Mouse (Mus musculus) kidney, embryonic 16.5 days (tissue): ENCODE measurements at regions not wholly inside any gene's neighbourhood (a gene's known extent, or its start where the extent isn't known, plus 50 kb on each side); places are given as distances from the start of the nearest gene placed in this dataset.

Source experiments
- ATAC-seq: fragments of 200-750 bp; cut with Nextera tagmentation; 2 replicates; pipeline ENCODE4 v1.8.0; 2017; ENCODE audit warnings: moderate TSS enrichment; ENCODE audit not compliant: low FRiP score, low TSS enrichment
- H3K27ac ChIP-seq: fragments of 300-500 bp; sonication (generic); 2 replicates; pipeline ENCODE4 v1.5.1; 2014; ENCODE audit warnings: low read length
- H3K27me3 ChIP-seq: fragments of 300-500 bp; sonication (generic); 2 replicates; pipeline ENCODE4 v1.6.1; 2014; ENCODE audit warnings: low read length, control low read depth, mixed read lengths; ENCODE audit not compliant: insufficient read depth
- H3K36me3 ChIP-seq: fragments of 300-500 bp; sonication (generic); 2 replicates; pipeline ENCODE4 v1.6.1; 2014; ENCODE audit warnings: low read length, control low read depth, mixed read lengths; ENCODE audit not compliant: insufficient read depth
- H3K4me1 ChIP-seq: fragments of 300-500 bp; sonication (generic); 2 replicates; pipeline ENCODE4 v1.6.1; 2014; ENCODE audit warnings: low read length, control low read depth, mixed read lengths; ENCODE audit not compliant: insufficient read depth
- H3K4me2 ChIP-seq: fragments of 300-500 bp; sonication (generic); replicated peaks from 2 replicates; pipeline ENCODE4 v1.6.1; 2014; ENCODE audit warnings: low read depth, low read length
- H3K4me3 ChIP-seq: fragments of 300-500 bp; sonication (generic); 2 replicates; pipeline ENCODE4 v1.5.1; 2014; ENCODE audit warnings: mild to moderate bottlenecking, low read length
- H3K9ac ChIP-seq: fragments of 300-500 bp; sonication (generic); replicated peaks from 2 replicates; pipeline ENCODE4 v1.6.1; 2014; ENCODE audit warnings: low read length
- H3K9me3 ChIP-seq: fragments of 300-500 bp; sonication (generic); 2 replicates; pipeline ENCODE4 v1.6.1; 2016; ENCODE audit warnings: low read length, control low read depth
- whole genome bisulfite sequencing: fragments of 180-500 bp; shearing (Covaris S2); extraction: QIAGEN DNeasy Blood & Tissue Kit; methylation state at CpG from one replicate; pipeline ENCODE4 v1.1.7; 2014; 5-methylcytosine and 5-hydroxymethylcytosine counted together

DNA sequence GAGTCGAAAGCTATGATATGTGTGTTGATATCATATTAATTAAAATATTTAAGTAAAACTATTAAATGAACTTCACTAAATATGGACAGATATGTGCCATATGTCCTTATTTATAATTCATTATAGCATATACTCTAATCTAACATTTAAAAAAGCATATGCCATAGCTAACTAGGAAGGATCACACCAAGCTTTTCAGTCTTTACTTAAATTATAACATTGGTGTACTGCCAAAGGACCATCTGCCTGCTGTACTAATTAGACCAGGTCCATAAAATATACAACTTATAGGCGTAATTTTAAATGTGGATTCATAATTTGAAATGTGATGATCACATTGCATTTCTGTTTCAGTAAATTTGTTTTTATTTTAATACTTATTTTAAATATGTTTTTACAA is 651.9 kb upstream of the Klhl1 start:
- Histone ChIP-seq H3K36me3 (no peaks in the 10 kb centered on the region), H3K9me3 (no peaks in the 10 kb centered on the region), H3K4me2 (no peak overlapping the region), H3K4me1 (no peaks in the 10 kb centered on the region), H3K9ac (no peak overlapping the region), H3K4me3 (no peak overlapping the region), H3K27ac (no peak overlapping the region), H3K27me3 (no peaks in the 10 kb centered on the region)
- 83% methylated on average over 2 of the region's 2 CpGs for WGBS
- no peak for ATAC-seq

DNA sequence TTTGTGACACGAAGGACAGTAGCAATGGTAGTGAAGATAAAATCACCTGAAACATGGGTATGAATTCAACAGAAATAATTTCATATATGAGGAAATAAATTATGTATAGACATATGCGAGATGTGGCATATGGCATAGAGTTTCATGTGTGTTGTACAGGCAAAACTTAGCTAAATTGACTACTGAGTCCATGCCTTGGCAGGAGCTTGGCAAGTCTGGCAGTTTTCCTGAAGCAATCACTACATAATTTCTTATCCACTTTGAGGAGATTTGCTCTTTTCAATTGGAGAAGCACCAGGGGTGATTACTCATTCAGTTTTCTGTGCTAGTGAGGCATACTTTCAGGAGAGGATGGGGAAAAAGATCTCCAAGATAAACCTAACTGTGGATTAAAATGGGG is 646.9 kb upstream of the Klhl1 start:
- Histone ChIP-seq H3K27ac (no peak overlapping the region), H3K27me3 (no peaks in the 10 kb centered on the region), H3K4me3 (no peak overlapping the region), H3K4me2 (no peak overlapping the region), H3K4me1 (no peaks in the 10 kb centered on the region), H3K9ac (no peak overlapping the region), H3K9me3 (no peaks in the 10 kb centered on the region), H3K36me3 (no peaks in the 10 kb centered on the region)
- ATAC-seq, result no peak
- 96% methylated on average over 2 of the region's 2 CpGs for WGBS

DNA sequence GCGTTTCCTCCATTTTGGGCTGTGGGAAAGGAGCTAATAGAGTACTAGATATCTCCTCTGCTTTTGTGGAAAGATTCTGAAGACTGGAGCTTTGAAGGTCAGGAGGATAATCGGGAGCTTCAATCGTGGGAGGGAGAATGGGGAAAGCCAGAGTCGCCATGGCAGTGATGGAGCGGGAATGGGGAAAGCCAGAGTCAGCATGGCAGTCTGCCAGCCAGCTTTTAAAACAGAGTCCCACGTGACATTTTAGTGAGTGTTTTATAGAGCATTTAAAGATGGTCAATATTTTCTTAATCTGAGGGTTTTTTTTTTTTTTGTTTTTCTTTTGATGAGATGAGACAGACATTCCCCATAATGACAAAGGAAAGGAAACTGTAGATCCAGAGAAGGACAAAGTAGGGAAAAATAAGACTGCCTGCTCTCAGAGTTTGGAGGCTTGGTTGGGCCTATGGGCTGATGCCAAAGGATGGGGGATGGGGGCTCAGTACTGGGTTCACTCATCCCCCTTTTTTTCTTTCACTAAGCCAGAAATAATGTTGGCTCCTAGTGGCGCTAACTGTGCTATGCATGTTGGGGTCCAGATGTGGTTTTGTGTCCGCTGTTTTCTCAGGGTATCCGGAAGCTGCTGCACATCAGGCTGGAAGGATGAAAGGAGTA is 630.2 kb upstream of the Klhl1 start:
- no peak overlapping the region for H3K4me3 ChIP-seq
- 66% methylated on average over 9 of the region's 9 CpGs for WGBS
- no peak for ATAC-seq
- no peaks in the 10 kb centered on the region for H3K9me3 ChIP-seq
- H3K4me1 ChIP-seq, result no peaks in the 10 kb centered on the region
- H3K4me2 ChIP-seq, result no peak overlapping the region
- no peaks in the 10 kb centered on the region for H3K27me3 ChIP-seq
- no peak overlapping the region for H3K9ac ChIP-seq
- no peaks in the 10 kb centered on the region for H3K36me3 ChIP-seq
- H3K27ac ChIP-seq, result no peak overlapping the region

DNA sequence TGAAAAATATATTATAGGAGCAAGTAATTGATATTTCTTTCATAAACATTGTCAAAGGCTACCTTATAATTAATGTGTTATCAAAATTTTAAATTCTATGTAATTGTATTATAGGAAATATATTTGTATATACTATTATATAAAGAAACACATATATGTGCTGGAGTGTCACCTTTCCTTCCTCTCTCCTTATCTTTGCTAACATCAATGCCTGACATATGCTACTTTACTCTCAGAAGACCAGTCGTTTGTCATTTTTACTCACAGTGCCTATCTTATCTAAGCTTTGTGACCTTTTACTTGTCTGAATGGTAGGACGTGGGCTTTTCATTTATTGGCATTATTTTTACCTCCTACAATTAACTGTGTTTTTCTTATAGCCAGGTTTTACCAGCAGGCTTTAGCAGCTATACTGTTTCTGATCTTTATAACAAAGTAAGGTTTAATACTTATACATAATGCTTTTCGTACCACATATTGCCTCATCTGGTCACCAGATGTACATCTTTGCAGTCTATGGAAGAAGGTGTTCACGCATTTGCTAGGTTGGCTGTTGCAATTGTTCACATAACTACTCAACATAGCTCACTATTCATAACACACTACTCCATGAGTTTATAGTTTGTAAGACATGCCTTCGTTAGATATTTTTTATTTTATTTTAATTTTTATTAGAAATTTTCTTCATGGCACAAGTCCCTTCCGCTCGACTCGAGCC is 597.2 kb upstream of the Klhl1 start:
- no peaks in the 10 kb centered on the region for H3K27me3 ChIP-seq
- no peak overlapping the region for H3K27ac ChIP-seq
- H3K4me1 ChIP-seq, result no peaks in the 10 kb centered on the region
- H3K36me3 ChIP-seq, result no peaks in the 10 kb centered on the region
- no peak for ATAC-seq
- H3K9me3 ChIP-seq, result no peaks in the 10 kb centered on the region
- 83% methylated on average over 8 of the region's 8 CpGs for WGBS
- no peak overlapping the region for H3K4me2 ChIP-seq
- no peak overlapping the region for H3K9ac ChIP-seq
- H3K4me3 ChIP-seq, result no peak overlapping the region

DNA sequence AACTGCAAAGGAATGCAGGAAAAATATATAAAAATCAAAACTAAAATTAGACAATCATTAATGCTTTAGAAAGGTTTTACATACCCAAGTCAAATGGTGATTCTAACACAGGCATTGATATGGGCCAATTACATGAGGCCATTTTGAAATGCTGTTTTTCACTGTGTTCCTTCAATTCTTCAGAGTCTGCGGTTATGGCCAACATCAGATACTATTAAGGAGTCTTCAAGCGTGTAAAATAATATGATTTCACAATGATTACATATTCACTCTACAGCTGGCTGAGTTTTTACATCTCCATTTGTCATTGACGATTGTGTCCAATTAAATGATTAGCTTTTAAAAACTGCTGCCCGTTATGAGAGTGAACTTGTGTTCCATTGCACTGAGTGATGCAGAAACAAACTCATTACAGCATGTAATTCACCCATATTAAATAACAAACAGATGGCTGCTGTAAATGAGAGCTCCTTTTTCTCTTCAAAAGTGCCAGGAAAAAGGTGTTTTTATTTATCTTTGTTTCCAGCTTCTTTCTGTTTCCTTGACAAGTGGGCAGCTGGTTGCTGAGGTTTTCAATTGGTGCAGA is 582.3 kb upstream of the Klhl1 start:
- WGBS, result 74% methylated on average over 4 of the region's 4 CpGs
- no peak overlapping the region for H3K4me2 ChIP-seq
- no peak overlapping the region for H3K27ac ChIP-seq
- no peaks in the 10 kb centered on the region for H3K36me3 ChIP-seq
- ATAC-seq, result no peak
- H3K27me3 ChIP-seq, result no peaks in the 10 kb centered on the region
- no peaks in the 10 kb centered on the region for H3K9me3 ChIP-seq
- no peaks in the 10 kb centered on the region for H3K4me1 ChIP-seq
- no peak overlapping the region for H3K9ac ChIP-seq
- H3K4me3 ChIP-seq, result no peak overlapping the region

DNA sequence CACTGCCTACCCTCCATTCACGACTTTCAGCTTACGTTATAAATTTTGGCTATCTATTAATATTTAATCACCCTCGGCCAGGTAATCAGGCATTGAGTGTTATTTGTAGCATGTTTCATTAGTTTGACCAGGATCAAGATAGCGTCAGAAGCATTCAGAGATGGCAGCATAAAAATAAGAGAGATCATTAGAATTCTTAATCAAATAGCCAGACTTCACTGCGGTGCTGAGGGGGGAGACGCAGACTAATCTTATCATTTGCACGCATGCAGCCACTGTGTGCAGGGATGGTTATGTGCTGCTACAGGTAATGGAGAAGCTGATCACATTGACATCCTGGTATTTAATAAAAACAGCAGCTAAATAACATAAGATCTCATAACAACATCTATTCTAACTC is 574.5 kb upstream of the Klhl1 start:
- H3K4me3 ChIP-seq, result no peak overlapping the region
- no peaks in the 10 kb centered on the region for H3K36me3 ChIP-seq
- no peaks in the 10 kb centered on the region for H3K27me3 ChIP-seq
- no peak overlapping the region for H3K27ac ChIP-seq
- no peak overlapping the region for H3K4me2 ChIP-seq
- H3K4me1 ChIP-seq, result no peaks in the 10 kb centered on the region
- 79% methylated on average over 7 of the region's 7 CpGs for WGBS
- H3K9ac ChIP-seq, result no peak overlapping the region
- no peak for ATAC-seq
- H3K9me3 ChIP-seq, result no peaks in the 10 kb centered on the region

DNA sequence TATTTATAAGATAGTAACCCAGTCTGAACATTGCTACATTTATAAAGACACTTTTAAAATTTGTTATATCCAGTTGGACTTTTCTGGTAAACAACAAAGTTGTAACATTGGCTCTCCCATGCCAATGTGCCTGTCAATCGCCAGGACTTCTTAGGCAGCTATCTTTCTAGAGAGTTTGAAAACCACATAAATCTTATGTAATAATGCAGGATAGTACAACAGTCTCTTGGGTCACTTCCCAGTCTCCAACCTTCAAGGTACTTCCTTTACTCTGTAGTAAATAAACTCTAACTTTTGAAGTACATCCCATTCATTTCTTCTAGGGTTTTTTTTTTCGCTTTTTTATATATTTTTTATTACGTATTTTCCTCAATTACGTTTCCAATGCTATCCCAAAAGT is 570.0 kb upstream of the Klhl1 start:
- no peak overlapping the region for H3K27ac ChIP-seq
- no peak overlapping the region for H3K4me3 ChIP-seq
- no peak overlapping the region for H3K9ac ChIP-seq
- no peaks in the 10 kb centered on the region for H3K36me3 ChIP-seq
- no peak for ATAC-seq
- H3K9me3 ChIP-seq, result no peaks in the 10 kb centered on the region
- H3K4me1 ChIP-seq, result no peaks in the 10 kb centered on the region
- H3K27me3 ChIP-seq, result no peaks in the 10 kb centered on the region
- 90% methylated on average over 4 of the region's 4 CpGs for WGBS
- H3K4me2 ChIP-seq, result no peak overlapping the region

DNA sequence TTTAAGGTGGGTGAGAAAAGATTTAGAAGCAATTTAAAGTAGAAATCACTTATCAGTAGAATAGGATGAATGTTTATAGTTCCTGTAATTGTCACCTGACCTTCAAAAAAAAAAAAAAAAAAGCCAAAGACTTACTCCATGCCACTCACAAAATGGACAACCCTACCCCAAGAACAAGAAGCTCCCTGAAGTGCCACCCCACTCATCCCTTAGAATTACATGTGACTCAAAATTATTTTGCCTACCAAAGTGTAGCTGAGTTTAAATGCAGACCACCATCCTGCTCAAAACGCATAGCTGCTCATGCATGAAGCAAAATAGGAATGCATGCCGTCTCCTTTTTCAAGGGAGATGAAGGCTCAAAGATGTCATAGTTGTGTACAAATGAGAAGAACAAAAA is 568.4 kb upstream of the Klhl1 start:
- H3K4me3 ChIP-seq, result no peak overlapping the region
- no peaks in the 10 kb centered on the region for H3K9me3 ChIP-seq
- no peak overlapping the region for H3K9ac ChIP-seq
- ATAC-seq, result no peak
- H3K36me3 ChIP-seq, result no peaks in the 10 kb centered on the region
- no peak overlapping the region for H3K4me2 ChIP-seq
- H3K27me3 ChIP-seq, result no peaks in the 10 kb centered on the region
- H3K4me1 ChIP-seq, result no peaks in the 10 kb centered on the region
- no peak overlapping the region for H3K27ac ChIP-seq
- 48% methylated on average over 2 of the region's 2 CpGs for WGBS

DNA sequence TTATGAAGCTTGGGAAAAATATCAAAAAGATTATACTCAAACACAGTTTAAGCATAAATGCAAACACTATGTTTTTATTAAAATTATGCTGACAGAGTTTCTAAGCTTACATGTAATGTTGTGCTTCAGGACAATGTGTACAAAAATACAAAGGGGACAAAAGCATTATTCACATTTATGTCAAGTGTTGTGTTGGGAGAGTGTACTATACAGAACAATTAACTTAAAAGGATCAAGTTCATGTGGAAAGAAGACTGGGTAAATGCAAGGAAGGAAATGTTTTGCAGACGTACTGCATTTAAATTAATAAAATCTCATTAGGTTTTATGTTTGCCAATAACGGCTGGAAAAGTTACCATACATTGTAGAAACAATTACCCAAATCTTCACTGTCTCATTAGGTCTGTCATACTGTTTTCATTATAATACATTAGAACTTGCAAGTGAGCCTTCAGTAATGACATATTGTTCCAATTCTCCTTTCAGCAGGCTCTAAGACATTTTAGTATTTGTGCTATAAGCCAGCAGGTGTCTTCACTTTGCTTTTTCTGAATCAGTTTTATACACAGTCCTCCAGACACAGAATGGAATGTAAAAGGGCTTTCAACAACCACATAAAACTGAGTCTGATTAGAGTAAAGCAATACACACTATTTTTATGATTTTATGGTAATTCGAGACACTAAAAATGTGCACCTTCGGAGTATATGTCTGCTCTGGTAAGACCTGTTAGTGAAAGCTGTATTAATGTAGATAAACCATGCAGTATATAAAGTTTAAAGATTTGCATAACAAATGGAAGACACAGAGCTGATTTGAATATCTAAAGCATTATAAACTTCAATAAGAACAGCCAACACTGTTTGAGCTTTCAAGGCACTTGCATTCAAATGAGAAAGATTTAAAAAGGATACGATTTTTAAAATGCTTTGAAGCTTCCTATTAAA is 567.7 kb upstream of the Klhl1 start:
- Histone ChIP-seq H3K27ac (no peak overlapping the region), H3K9ac (no peak overlapping the region), H3K36me3 (no peaks in the 10 kb centered on the region), H3K27me3 (no peaks in the 10 kb centered on the region), H3K4me3 (no peak overlapping the region), H3K4me1 (no peaks in the 10 kb centered on the region), H3K4me2 (no peak overlapping the region), H3K9me3 (no peaks in the 10 kb centered on the region)
- no peak for ATAC-seq
- WGBS, result 76% methylated on average over 5 of the region's 5 CpGs
